Mouse (Mus musculus) hindbrain, embryonic 11.5 days (tissue): ENCODE measurements around the gene Eif5. TPM values are rescaled to one million over a fixed set of nuclear protein-coding genes. Genes with fewer than 3 reads are reported as not detected.

Source experiments
- ATAC-seq: fragments of 200-750 bp; cut with Nextera tagmentation; 2 replicates; pipeline ENCODE4 v1.8.0; 2017; ENCODE audit warnings: mild to moderate bottlenecking, moderate TSS enrichment, moderate library complexity; ENCODE audit not compliant: low FRiP score
- DNase-seq: peaks from one replicate; pipeline ENCODE4 v3.0.0-alpha.2; 2015; ENCODE audit warnings: low spot score
- H3K27ac ChIP-seq: fragments of 300-500 bp; sonication (generic); 2 replicates; pipeline ENCODE4 v1.5.1; 2014; ENCODE audit warnings: mild to moderate bottlenecking, low read depth, low read length
- H3K27me3 ChIP-seq: fragments of 300-500 bp; sonication (generic); 2 replicates; pipeline ENCODE4 v1.6.1; 2014; ENCODE audit warnings: mild to moderate bottlenecking, low read length, moderate library complexity, mixed read lengths; ENCODE audit not compliant: control insufficient read depth, insufficient read depth
- H3K36me3 ChIP-seq: fragments of 300-500 bp; sonication (generic); 2 replicates; pipeline ENCODE4 v1.6.1; 2014; ENCODE audit warnings: mild to moderate bottlenecking, low read length, moderate library complexity, mixed read lengths; ENCODE audit not compliant: control insufficient read depth, insufficient read depth
- H3K4me1 ChIP-seq: fragments of 300-500 bp; sonication (generic); replicated peaks from 2 replicates; pipeline ENCODE4 v1.6.1; 2014; ENCODE audit warnings: low read length, mixed read lengths; ENCODE audit not compliant: control insufficient read depth, insufficient read depth
- H3K4me2 ChIP-seq: fragments of 300-500 bp; sonication (generic); replicated peaks from 2 replicates; pipeline ENCODE4 v1.6.1; 2014; ENCODE audit warnings: mild to moderate bottlenecking, low read depth, low read length
- H3K4me3 ChIP-seq: fragments of 300-500 bp; sonication (generic); 2 replicates; pipeline ENCODE4 v1.5.1; 2014; ENCODE audit warnings: low read depth, low read length
- H3K9ac ChIP-seq: fragments of 300-500 bp; sonication (generic); 2 replicates; pipeline ENCODE4 v1.6.1; 2014; ENCODE audit warnings: low read depth, low read length
- H3K9me3 ChIP-seq: fragments of 300-500 bp; sonication (generic); 2 replicates; pipeline ENCODE4 v1.6.1; 2016; ENCODE audit warnings: low read length; ENCODE audit not compliant: control insufficient read depth
- WGBS: fragments of 180-500 bp; shearing (Covaris S2); extraction: QIAGEN DNeasy Blood & Tissue Kit; methylation state at CpG from one replicate; pipeline ENCODE4 v1.1.7; 2014; 5-methylcytosine and 5-hydroxymethylcytosine counted together
- polyA plus RNA-seq: library from polyadenylated mRNA; unstranded; fragments of >200 nt; fragmentation: Nextera tagmentation; extraction: Ambion mirVana; gene quantifications from 2 replicates; pipeline ENCODE4 v1.2.1, GENCODE M21; 2014

Eif5 gene
- polyA plus RNA-seq, 1 experiment from 2014 or later: 707 TPM

- Histone ChIP-seq H3K4me2 (no peak overlapping the region), H3K9me3 (no peaks in the 10 kb centered on the region), H3K4me1 (no peaks in the 10 kb centered on the region), H3K4me3 (no peak overlapping the region), H3K27me3 (no peaks in the 10 kb centered on the region), H3K36me3 (no peaks in the 10 kb centered on the region), H3K9ac (no peak overlapping the region), H3K27ac (no peak overlapping the region)
- 89% methylated on average over 1 of the region's 1 CpGs for WGBS
- DNase-seq (no peak), ATAC-seq (no peak)
Observed at GRCm38 (mm10) chr12:111584401-111584800, 46.6 kb downstream of the Eif5 start.

DNA sequence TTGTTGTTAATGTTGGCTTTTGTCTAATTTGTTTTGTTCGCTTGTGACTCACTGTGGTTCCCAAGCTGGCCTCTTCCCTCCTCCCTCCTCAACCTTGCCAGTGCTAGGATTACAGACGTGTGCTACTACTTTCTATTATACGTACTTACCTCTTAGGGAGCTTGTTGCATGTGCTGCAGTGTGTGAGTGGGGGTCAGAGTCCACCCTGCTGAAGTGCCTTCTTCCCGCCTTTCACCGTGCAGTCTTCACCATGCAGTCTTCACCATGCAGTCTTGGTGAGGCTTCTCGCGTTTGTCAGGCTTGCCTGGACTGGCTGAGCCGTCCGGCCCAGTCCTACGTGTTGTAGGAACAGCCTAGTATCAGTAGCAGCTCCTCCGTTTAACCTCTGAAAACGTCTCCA lies 49.4 kb downstream of the Eif5 start:
- no peak for DNase-seq
- H3K36me3 ChIP-seq: no peaks in the 10 kb centered on the region
- WGBS: 88% methylated on average over 12 of the region's 12 CpGs
- ATAC-seq: no peak
- H3K9ac ChIP-seq: no peak overlapping the region
- H3K4me3 ChIP-seq: no peak overlapping the region
- H3K9me3 ChIP-seq: no peaks in the 10 kb centered on the region
- no peak overlapping the region for H3K4me2 ChIP-seq
- H3K4me1 ChIP-seq: no peaks in the 10 kb centered on the region
- no peak overlapping the region for H3K27ac ChIP-seq
- no peaks in the 10 kb centered on the region for H3K27me3 ChIP-seq

DNA sequence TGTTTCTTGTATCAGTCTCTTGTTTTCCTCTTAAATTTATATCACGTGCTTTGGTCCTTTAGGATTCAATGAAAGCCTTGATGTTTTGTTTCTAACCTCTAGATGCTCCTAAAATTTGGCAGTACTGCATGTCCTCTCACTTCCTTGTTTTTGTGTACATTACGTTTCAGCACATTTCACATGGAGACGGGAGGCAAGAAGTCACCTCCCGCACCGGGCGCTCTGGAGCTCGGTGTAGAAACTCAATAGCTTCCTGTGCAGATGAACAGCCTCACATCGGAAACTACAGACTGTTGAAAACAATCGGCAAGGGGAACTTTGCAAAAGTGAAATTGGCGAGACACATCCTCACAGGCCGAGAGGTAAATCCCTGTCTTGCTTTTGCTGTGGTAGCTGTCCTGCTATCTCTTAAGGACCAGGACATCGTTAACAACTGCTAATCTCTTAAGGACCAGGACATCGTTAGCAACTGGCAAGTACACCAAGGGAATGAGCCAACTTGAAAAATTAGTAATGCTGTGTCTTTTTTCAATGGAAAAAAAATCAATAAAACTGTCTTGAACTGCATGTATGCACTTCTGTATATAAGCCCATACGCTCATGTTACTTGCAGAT lies 54.7 kb downstream of the Eif5 start:
- H3K4me1 ChIP-seq: no peaks in the 10 kb centered on the region
- 95% methylated on average over 14 of the region's 14 CpGs for WGBS

GRCm38 (mm10) chr12:111593775-111594174 lies 56.0 kb downstream of the Eif5 start:
- DNase-seq (no peak), ATAC-seq (no peak)
- WGBS: 81% methylated on average over 2 of the region's 2 CpGs
- Histone ChIP-seq H3K9me3 (no peaks in the 10 kb centered on the region), H3K27me3 (no peaks in the 10 kb centered on the region), H3K4me3 (no peak overlapping the region), H3K36me3 (peaks cover 8% of the 10 kb centered on the region), H3K27ac (no peak overlapping the region), H3K4me2 (no peak overlapping the region), H3K4me1 (no peaks in the 10 kb centered on the region), H3K9ac (no peak overlapping the region)

More for the DNA sequence above, 54.7 kb downstream of the Eif5 start:
- Histone ChIP-seq H3K27me3 (no peaks in the 10 kb centered on the region), H3K9me3 (no peaks in the 10 kb centered on the region), H3K36me3 (peaks cover 4% of the 10 kb centered on the region), H3K4me3 (no peak overlapping the region), H3K27ac (no peak overlapping the region), H3K9ac (no peak overlapping the region), H3K4me2 (no peak overlapping the region)
- no peak for DNase-seq
- ATAC-seq: no peak

Other genes starting within 250 kb of the Eif5 start
- gene Cdc42bpb, start 160.3 kb upstream of the Eif5 start, polyA plus RNA-seq: 28.6 and 31.9 TPM in 2 replicates
- 0.47 TPM in 1 of 2 replicates, not detected in the other for gene Lbhd2, start 131.2 kb upstream of the Eif5 start, polyA plus RNA-seq
- 3.5 and 3.8 TPM in 2 replicates for gene Exoc3l4, start 121.0 kb upstream of the Eif5 start, polyA plus RNA-seq
- 1.9 and 2.0 TPM in 2 replicates for gene Tnfaip2, start 95.5 kb upstream of the Eif5 start, polyA plus RNA-seq
- gene Gm266, start 52.2 kb upstream of the Eif5 start, polyA plus RNA-seq: 8.9 and 10.1 TPM in 2 replicates
- gene Mark3, start 36.5 kb downstream of the Eif5 start, polyA plus RNA-seq: 76.6 and 76.8 TPM in 2 replicates
- 2,103 and 2,160 TPM in 2 replicates for gene Ckb, start 134.3 kb downstream of the Eif5 start, polyA plus RNA-seq
- 4.5 and 5.0 TPM in 2 replicates for gene Trmt61a, start 140.1 kb downstream of the Eif5 start, polyA plus RNA-seq
- gene Bag5, start 175.2 kb downstream of the Eif5 start, polyA plus RNA-seq: 61.5 and 63.3 TPM in 2 replicates
- gene Apopt1, start 175.2 kb downstream of the Eif5 start, polyA plus RNA-seq: 52.5 and 54.2 TPM in 2 replicates
- 345 and 366 TPM in 2 replicates for gene Klc1, start 220.8 kb downstream of the Eif5 start, polyA plus RNA-seq